8 mouse cellular contexts compared by ENCODE assay signal in the genomic region with DNA sequence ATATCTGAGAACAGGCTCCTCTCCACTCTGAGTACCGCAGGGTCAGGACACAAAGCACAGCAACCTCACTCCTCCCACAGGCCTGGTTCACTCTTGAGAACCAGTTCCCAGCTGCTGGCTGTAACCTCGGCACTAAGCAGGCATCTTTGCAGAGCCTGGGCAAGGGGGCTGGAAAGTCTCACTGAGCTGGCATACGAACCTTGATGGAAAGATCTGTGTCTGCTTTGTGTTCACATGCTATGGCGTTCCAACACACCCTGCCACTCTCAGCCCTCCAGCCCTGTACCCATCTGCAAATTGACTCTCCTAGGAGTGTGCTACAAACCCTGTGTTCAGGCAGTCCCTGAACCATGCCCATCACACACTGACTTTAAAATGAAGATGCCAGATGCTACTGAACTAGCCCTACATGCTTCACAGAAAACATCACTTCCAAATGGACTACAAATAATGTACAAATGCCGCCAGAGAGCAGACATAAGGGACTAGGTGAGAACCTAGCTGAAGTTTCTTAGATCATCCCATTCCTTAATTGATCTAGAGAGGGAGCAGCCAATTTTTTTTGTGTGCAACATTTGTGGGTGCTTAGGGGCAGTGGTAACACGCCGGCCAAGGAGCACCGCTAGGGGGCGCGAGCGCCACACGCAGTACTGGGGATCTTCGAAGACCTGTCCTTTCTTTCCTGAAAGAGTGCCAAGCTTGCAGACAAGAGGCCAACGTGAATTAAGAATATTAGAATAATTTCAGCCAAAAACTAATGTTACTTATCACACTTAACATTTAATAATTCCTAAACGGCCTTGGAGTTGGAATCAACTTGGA. TPM values are rescaled to one million over a fixed set of nuclear protein-coding genes. Genes with fewer than 3 reads are reported as not detected.
DNase-seq lines count a peak whose midpoint lies in the region.

No protein-coding gene starts in this region.

- peak; percentile 70 for DNase-seq in A20 (ENCODE audit: low read depth, low spot score)
- DNase-seq in adrenal gland, adult 18-20 months (ENCODE audit: low spot score in 2 of 2): peak; percentile 86 to 89
- DNase-seq in embryo, embryonic 10.5 days (ENCODE audit: low spot score): peak; percentile 80
- DNase-seq in heart, adult 9 months (ENCODE audit: low spot score in 2 of 2): peak; percentile 60 to 77
- DNase-seq in kidney, postnatal 25 days: peak; percentile 79 to 88
- peak; percentile 68 to 81 for DNase-seq in lung, adult 18-20 months
- DNase-seq in retina, postnatal 1 day: peak; percentile 77
- peak; percentile 71 for DNase-seq in thymus, postnatal 25 days

RNA-seq across cellular contexts. Expression of gene Lmbr1, which starts 11.0 kb away (rescaled TPM):
- total RNA-seq in adrenal gland, adult 18-20 months (2021): 10 to 100 TPM; 12.2 to 17.1 TPM

RNA-seq across cellular contexts. Expression of gene Nom1, which starts 45.3 kb away (rescaled TPM):
- total RNA-seq in adrenal gland, adult 18-20 months (2021): 10 to 100 TPM; 26.5 to 32.8 TPM

Comparison
In these comparisons a context has a peak if more than half of its experiments do, and no peak if none do; other contexts are left out.
1. Peak in every context shown above with its lines: DNase-seq.